Mouse (Mus musculus): ENCODE results near the gene Otud3.
"Not testable (repeated sequence)": the region's sequence is repeated elsewhere in the genome, so short reads cannot be mapped to it uniquely, and the experiment has no call there.

Otud3 gene

DNA sequence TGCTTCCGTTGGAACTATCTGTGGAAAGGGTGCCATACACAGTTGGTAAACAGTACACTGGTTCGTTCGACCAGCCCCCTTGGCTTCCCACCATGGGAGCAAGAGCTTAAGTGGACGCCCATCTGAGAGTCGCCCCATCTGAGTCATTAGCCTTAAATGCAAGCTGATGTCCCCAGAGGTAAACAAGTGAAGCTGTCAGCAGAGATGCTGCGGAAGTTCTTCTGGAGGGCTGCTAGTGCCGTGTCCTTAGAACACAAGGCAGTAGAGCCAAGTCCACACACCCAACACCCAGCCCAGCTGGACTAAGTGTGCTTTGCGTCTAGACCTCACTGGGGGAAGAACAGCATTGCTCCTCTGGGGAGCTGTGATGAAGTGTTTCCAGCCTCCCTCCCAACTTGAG is 24.1 kb downstream of the Otud3 start:
- no peak for DNase-seq (ENCODE audit: low spot score)

DNA sequence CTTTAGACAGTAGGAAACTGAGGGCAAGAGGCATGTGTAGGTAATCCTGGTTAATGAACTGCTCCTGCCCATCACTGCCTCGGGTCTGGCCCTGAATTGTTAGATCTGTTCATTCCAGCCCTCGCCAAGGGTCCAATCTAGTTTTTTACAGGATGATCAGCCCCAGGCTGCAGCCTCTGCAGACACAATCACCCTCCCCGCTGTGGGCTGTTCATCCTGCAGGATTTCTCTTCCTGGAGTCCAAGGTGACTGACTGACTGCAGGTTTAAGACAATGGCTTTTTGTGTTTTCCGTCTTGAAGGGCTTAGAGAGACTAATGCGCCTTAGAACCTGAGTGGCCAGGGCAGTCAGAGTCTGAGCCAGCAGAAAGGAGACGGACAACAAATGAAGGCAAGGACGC is 24.6 kb downstream of the Otud3 start:
- DNase-seq (ENCODE audit: low spot score) = no peak

DNA sequence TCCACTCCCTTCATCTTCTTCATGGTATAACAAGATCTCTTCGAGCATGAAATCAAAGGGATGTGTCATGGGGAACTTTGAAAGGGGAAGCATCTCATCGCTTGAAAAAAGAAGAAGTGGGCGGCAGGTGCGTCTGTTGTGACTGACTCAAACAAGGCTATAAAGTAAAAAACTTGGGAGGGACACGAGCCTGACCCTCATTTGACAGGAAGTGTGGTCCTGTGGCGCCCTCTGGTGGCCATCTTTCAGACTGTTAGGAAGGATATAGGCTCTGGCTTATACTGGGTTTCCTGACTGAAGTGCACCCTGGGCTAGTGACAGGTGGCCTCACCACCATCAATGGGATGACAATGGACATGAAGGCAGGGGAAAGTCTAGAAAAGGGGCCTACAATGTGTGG is 29.5 kb downstream of the Otud3 start:
- peak; percentile 86 for DNase-seq (ENCODE audit: low spot score)

DNA sequence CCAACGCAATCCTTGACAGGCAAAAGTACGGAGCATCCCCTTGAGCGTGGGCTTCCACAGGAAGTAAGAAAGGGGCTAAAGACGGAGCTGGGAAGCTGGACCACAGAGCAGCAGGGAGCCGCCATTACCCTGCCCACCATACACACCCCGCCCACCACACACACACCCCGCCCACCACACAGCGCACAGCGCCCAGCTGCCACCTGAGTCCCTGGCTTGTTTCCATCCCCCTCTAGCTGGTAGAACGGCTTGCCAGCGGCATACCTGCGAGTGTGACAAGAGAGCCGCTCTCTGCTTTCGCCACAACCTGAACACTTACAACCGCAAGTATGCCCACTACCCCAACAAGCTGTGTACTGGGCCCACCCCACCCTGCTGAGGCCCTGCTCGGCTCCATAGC is 31.6 kb downstream of the Otud3 start:
- no peak for DNase-seq (ENCODE audit: low spot score)

GRCm38 (mm10) chr4:138880811-138881584 is 32.7 kb downstream of the Otud3 start:
- peak; percentile 33 for DNase-seq (ENCODE audit: low spot score)

DNA sequence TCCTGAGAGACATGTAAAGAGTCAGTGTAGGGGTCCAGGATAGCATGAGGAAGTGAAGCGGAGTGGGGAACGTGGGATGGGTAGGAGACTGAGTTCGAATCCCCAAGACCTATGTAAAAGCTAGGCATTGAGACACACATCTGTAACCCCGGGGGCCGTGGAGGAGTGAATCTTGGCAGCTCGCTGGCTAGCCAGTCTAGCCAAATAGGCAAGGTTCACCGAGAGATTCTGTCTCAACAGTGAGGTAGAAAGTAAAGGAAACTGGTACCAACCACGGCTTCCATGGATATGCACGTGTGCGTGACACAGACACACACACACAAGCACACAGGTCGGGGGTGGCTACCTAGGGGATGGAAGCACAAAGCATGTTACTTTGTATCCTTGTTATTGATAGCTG is 33.9 kb downstream of the Otud3 start:
- peak; percentile 56 for DNase-seq (ENCODE audit: low spot score)

- peak; percentile 66 for DNase-seq (ENCODE audit: low spot score)
Measured at GRCm38 (mm10) chr4:138878783-138879182, 35.0 kb downstream of the Otud3 start.

- peak; percentile 29 for DNase-seq (ENCODE audit: low spot score)
Measured at GRCm38 (mm10) chr4:138877731-138878130, 36.0 kb downstream of the Otud3 start, which contains the start of gene Pla2g2e. TSS of gene Pla2g2e (plus strand) at chr4:138877942.

DNA sequence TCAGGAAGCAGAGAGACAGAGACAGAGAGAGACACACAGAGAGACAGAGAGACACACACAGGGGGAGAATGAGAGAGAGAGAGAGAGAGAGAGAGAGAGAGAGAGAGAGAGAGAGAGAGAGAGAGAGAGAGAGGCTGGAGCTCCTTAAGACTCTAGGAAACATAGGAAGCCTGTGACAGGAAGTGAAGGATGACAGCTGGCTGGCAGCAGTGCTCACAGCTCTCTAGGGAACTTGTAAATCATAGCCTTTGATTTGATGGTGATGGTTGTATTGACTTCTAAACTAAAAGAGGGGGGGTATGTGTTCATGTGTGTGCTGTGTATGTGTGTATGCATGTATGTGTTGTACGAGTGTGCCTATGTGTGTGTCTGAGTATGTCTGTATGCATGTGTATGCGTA is 37.8 kb downstream of the Otud3 start:
- DNase-seq (ENCODE audit: low spot score) = no peak

- DNase-seq (ENCODE audit: low spot score) = not testable (repeated sequence)
Measured at GRCm38 (mm10) chr4:138875275-138875674, 38.5 kb downstream of the Otud3 start.

DNA sequence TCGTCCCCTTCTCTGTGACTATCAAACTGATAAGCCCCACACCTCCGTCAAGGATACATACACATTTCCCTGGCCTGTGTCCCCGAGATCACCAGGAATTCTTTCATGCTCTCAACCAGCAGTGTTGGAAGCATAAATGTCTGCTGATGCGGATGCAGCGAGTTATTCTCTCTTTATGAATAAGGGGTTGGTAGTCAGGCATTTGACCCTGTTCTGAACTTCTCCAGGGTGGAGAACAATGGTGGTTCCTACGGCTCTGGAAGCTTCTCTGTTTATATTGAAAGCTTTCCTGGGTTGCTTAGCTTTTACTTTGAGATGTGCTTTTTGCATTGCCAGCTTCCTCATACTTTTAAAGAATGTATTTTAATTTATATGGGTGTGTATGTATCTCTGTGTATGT is 39.9 kb downstream of the Otud3 start, which contains the start of gene Gm13030:
Gene Gm13030, minus strand, starts transcription at position 101 of the 400 bp plus-strand sequence.
- no peak for DNase-seq (ENCODE audit: low spot score)

GRCm38 (mm10) chr4:138868666-138869065 is 45.1 kb downstream of the Otud3 start:
- DNase-seq (ENCODE audit: low spot score) = no peak

GRCm38 (mm10) chr4:138866413-138866812 is 47.3 kb downstream of the Otud3 start:
- DNase-seq (ENCODE audit: low spot score) = peak; percentile 86

DNA sequence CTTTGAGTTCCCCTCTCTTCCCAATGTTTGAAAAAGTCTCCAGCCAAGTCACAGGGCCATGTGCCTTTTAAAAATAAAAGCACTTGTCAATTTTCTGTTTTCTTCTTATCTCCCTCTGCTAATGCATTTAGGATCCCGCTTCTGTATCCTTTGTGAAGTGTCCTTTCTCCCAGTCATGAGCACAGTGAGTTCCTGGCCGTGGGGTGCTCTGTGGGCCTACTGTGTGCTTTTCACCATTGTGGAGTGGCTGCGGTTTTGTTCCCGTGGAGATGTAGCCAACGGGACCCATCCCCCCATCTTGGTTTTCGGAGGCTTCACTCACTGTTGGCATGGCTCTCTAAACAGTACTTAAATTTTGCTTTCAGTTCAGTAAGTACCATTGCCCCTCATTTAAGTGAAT is 47.8 kb downstream of the Otud3 start:
- no peak for DNase-seq (ENCODE audit: low spot score)

GRCm38 (mm10) chr4:138865092-138865491 is 48.7 kb downstream of the Otud3 start:
- DNase-seq (ENCODE audit: low spot score) = no peak

DNA sequence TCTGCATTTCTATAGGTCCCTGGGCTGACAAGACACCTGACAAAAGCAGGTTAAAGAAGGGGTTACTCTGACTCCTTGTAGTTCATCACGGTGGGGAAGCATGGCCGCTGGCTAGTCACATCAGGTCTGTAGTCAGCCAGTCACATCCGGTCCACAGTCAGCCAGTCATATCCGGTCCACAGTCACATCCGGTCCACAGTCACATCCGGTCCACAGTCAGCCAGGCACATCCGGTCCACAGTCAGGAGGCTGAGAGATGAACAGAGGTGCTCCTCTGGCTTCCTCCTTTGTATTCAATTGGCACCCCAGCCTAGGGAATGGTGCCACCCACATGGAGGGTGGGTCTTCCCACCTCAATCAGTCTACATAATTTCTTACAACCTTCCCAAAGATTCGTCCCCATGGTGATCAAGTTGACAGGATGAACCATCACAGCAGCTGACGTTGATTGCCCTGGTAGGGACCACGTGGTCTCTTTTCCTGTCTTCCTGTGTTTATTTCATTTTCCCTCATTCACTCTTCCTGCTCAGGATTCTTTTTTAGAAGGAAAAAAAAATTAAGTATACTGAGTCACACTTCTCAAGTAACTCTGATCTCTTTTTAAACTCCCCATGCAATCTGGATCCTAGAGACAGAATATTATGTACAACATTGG is 50.3 kb downstream of the Otud3 start, which contains the start of gene Pla2g5:
Gene Pla2g5, minus strand, starts transcription at position 139 of the 655 bp plus-strand sequence.
- DNase-seq (ENCODE audit: low spot score) = no peak

- no peak for DNase-seq (ENCODE audit: low spot score)
Measured at GRCm38 (mm10) chr4:138859728-138860127, 54.0 kb downstream of the Otud3 start.

- DNase-seq (ENCODE audit: low spot score) = no peak
Measured at GRCm38 (mm10) chr4:138859245-138859644, 54.5 kb downstream of the Otud3 start.

- DNase-seq (ENCODE audit: low spot score) = no peak
Measured at GRCm38 (mm10) chr4:138858446-138858845, 55.3 kb downstream of the Otud3 start.

- DNase-seq (ENCODE audit: low spot score) = no peak
Measured at GRCm38 (mm10) chr4:138857576-138857975, 56.2 kb downstream of the Otud3 start.

GRCm38 (mm10) chr4:138856491-138856890 is 57.3 kb downstream of the Otud3 start:
- DNase-seq (ENCODE audit: low spot score) = peak; percentile 63

GRCm38 (mm10) chr4:138855092-138855632 is 58.6 kb downstream of the Otud3 start:
- no peak for DNase-seq (ENCODE audit: low spot score)

- DNase-seq (ENCODE audit: low spot score) = no peak
Measured at GRCm38 (mm10) chr4:138852961-138853360, 60.8 kb downstream of the Otud3 start.
